Mouse (Mus musculus): ENCODE measurements around the gene Rxfp2. TPM values are rescaled to one million over a fixed set of nuclear protein-coding genes. Genes with fewer than 3 reads are reported as not detected.

Gene Rxfp2
- polyA plus RNA-seq, 1 experiment: not detected

DNA sequence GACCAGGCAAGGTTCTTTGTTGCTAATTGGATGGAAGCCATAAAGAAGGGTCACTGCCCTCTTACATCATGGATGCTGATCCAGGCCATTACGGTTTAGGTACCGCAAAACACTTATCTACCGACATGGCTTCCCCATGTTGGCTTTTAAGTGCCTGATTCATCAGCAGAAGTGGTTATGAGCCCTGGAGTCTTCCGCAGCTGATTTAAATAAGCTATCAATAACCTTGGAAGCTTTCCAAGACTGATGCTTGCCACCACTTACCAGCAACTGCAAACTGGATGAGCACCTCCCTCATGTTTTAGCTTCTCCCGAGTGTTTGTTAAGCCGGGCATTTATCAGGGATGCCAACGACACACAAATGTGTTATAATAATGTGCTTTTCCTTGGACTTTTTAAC lies 112.7 kb downstream of the Rxfp2 start:
- H3K4me3 ChIP-seq (ENCODE audit: insufficient read depth, poor library complexity, severe bottlenecking): no peak overlapping the region
- no peaks in the 10 kb centered on the region for H3K36me3 ChIP-seq (ENCODE audit: control insufficient read depth, insufficient read depth)
- no peaks in the 10 kb centered on the region for H3K79me3 ChIP-seq (ENCODE audit: low read depth)
- H3ac ChIP-seq (ENCODE audit: control insufficient read depth, insufficient read length, low read depth): no peak overlapping the region
- no peaks in the 10 kb centered on the region for H3K79me2 ChIP-seq (ENCODE audit: control insufficient read depth, insufficient read depth)
- no peaks in the 10 kb centered on the region for H3K27me3 ChIP-seq (ENCODE audit: control insufficient read depth, insufficient read depth, insufficient read length)
- TF ChIP-seq MAX (IDR thresholded peaks at IDR 0.05) (no peak), FOSL1 (IDR thresholded peaks at IDR 0.05; ENCODE audit: insufficient read depth, low read length, poor library complexity, severe bottlenecking) (no peak), CTCF (IDR thresholded peaks at IDR 0.05; ENCODE audit: control insufficient read depth, insufficient read depth, insufficient read length) (no peak), USF1 (IDR thresholded peaks at IDR 0.05; ENCODE audit: low read depth) (no peak), MYOG (IDR thresholded peaks at IDR 0.05; ENCODE audit: control insufficient read depth, extremely low read depth, insufficient read length) (no peak), MYOD1 (IDR thresholded peaks at IDR 0.05; ENCODE audit: control insufficient read depth, insufficient read length, low read depth) (no peak), CEBPB (IDR thresholded peaks at IDR 0.05; ENCODE audit: low read depth) (no peak)

Other genes with a start within 250 kb of the Rxfp2 start
- gene Fry, start 100.0 kb downstream of the Rxfp2 start, polyA plus RNA-seq (2012; fragmentation: generic; extraction: Trizol): 0.25 TPM

Data from C2C12 (cell line).